Mouse (Mus musculus) embryonic facial prominence, embryonic 14.5 days (tissue): ENCODE measurements at regions not wholly inside any gene's neighbourhood (a gene's known extent, or its start where the extent isn't known, plus 50 kb on each side); places are given as distances from the start of the nearest gene placed in this dataset.
A peak's percentile ranks its signal among the peaks of the same experiment; 100 is the strongest.

Experiments
- ATAC-seq: fragments of 200-750 bp; cut with Nextera tagmentation; 2 replicates; pipeline ENCODE4 v1.8.0; 2017; ENCODE audit warnings: low read depth, moderate number of reproducible peaks, moderate TSS enrichment
- DNase-seq: peaks from one replicate; pipeline ENCODE4 v3.0.0-alpha.2; 2015; ENCODE audit warnings: low spot score
- H3K27ac ChIP-seq: fragments of 300-500 bp; sonication (generic); replicated peaks from 2 replicates; pipeline ENCODE4 v1.5.1; 2014; ENCODE audit warnings: low read depth, mild to moderate bottlenecking, low read length, moderate library complexity
- H3K27me3 ChIP-seq: fragments of 300-500 bp; sonication (generic); replicated peaks from 2 replicates; pipeline ENCODE4 v1.6.1; 2014; ENCODE audit warnings: low read length; ENCODE audit not compliant: control insufficient read depth, insufficient read depth
- H3K36me3 ChIP-seq: fragments of 300-500 bp; sonication (generic); 2 replicates; pipeline ENCODE4 v1.6.1; 2014; ENCODE audit warnings: low read length, mixed read lengths; ENCODE audit not compliant: control insufficient read depth, insufficient read depth
- H3K4me1 ChIP-seq: fragments of 300-500 bp; sonication (generic); 2 replicates; pipeline ENCODE4 v1.6.1; 2014; ENCODE audit warnings: antibody characterized with exemption, low read length; ENCODE audit not compliant: control insufficient read depth, insufficient read depth
- H3K4me2 ChIP-seq: fragments of 300-500 bp; sonication (generic); 2 replicates; pipeline ENCODE4 v1.6.1; 2014; ENCODE audit warnings: low read depth, mild to moderate bottlenecking, low read length, moderate library complexity, mixed read lengths
- H3K4me3 ChIP-seq: fragments of 300-500 bp; sonication (generic); 2 replicates; pipeline ENCODE4 v1.5.1; 2014; ENCODE audit warnings: low read depth, mild to moderate bottlenecking, low read length
- H3K9ac ChIP-seq: fragments of 300-500 bp; sonication (generic); 2 replicates; pipeline ENCODE4 v1.6.1; 2014; ENCODE audit warnings: low read depth, mild to moderate bottlenecking, low read length, moderate library complexity, mixed read lengths
- H3K9me3 ChIP-seq: fragments of 300-500 bp; sonication (generic); 2 replicates; pipeline ENCODE4 v1.6.1; 2016; ENCODE audit warnings: low read length; ENCODE audit not compliant: control insufficient read depth
- WGBS: fragments of 180-500 bp; shearing (Covaris S2); extraction: QIAGEN DNeasy Blood & Tissue Kit; methylation state at CpG from one replicate; pipeline ENCODE4 v1.1.7; 2014; 5-methylcytosine and 5-hydroxymethylcytosine counted together

- DNase-seq (no peak), ATAC-seq (no peak)
- Histone ChIP-seq H3K4me3 (no peak overlapping the region), H3K27ac (no peak overlapping the region), H3K36me3 (no peaks in the 10 kb centered on the region), H3K9me3 (no peaks in the 10 kb centered on the region), H3K9ac (no peak overlapping the region), H3K27me3 (no peaks in the 10 kb centered on the region), H3K4me2 (no peak overlapping the region), H3K4me1 (no peaks in the 10 kb centered on the region)
- 79% methylated on average over 1 of the region's 1 CpGs for WGBS
These were observed 50.4 kb upstream of the Atg10 start for GRCm38 (mm10) chr13:91274131-91274530.

DNA sequence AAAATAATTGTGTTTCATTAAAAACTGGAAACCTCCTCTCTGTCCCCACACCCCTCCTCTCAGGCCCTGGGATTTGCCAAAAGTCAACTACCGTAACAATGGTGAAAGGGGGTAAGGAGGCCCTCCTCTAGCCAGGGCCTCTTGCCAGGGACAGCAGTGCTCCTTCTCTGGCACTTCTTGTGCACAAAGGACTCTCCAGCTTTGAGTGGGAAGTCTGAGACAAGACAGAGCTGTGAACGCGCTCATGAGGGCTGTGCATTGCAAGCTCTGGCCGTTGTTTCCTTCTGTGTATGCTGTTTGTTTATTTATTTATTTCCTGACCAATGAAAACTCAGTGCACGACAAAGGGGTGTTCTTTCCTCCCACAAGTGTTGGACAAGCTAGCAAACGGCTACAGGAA, 50.8 kb upstream of the Atg10 start:
- no peak overlapping the region for H3K27ac ChIP-seq
- no peak for DNase-seq
- no peaks in the 10 kb centered on the region for H3K4me1 ChIP-seq
- H3K9me3 ChIP-seq = no peaks in the 10 kb centered on the region
- no peak for ATAC-seq
- 63% methylated on average over 6 of the region's 6 CpGs for WGBS
- H3K36me3 ChIP-seq = no peaks in the 10 kb centered on the region
- H3K4me3 ChIP-seq = no peak overlapping the region
- no peaks in the 10 kb centered on the region for H3K27me3 ChIP-seq
- H3K9ac ChIP-seq = no peak overlapping the region
- no peak overlapping the region for H3K4me2 ChIP-seq

- Histone ChIP-seq H3K36me3 (no peaks in the 10 kb centered on the region), H3K4me2 (no peak overlapping the region), H3K27ac (no peak overlapping the region), H3K9me3 (no peaks in the 10 kb centered on the region), H3K27me3 (no peaks in the 10 kb centered on the region), H3K4me1 (no peaks in the 10 kb centered on the region), H3K9ac (no peak overlapping the region), H3K4me3 (no peak overlapping the region)
- DNase-seq (no peak), ATAC-seq (no peak)
- 70% methylated on average over 3 of the region's 3 CpGs for WGBS
These were observed 55.7 kb upstream of the Atg10 start for GRCm38 (mm10) chr13:91279487-91279886.

GRCm38 (mm10) chr13:91295552-91296170, 71.9 kb upstream of the Atg10 start:
- DNase-seq = no peak
- no peaks in the 10 kb centered on the region for H3K4me1 ChIP-seq
- no peak for ATAC-seq
- H3K27ac ChIP-seq = no peak overlapping the region
- no peak overlapping the region for H3K4me2 ChIP-seq
- 70% methylated on average over 7 of the region's 7 CpGs for WGBS
- H3K36me3 ChIP-seq = no peaks in the 10 kb centered on the region
- no peak overlapping the region for H3K4me3 ChIP-seq
- no peak overlapping the region for H3K9ac ChIP-seq
- H3K27me3 ChIP-seq = no peaks in the 10 kb centered on the region
- 0 out of 2 replicates have a peak, but pooled peaks cover 4% of the 10 kb centered on the region for H3K9me3 ChIP-seq

- H3K4me1 ChIP-seq = no peaks in the 10 kb centered on the region
- H3K4me2 ChIP-seq = no peak overlapping the region
- H3K9me3 ChIP-seq = 0 out of 2 replicates have a peak, but pooled peaks cover 4% of the 10 kb centered on the region
- no peak overlapping the region for H3K4me3 ChIP-seq
- DNase-seq (peak; percentile 45), ATAC-seq (peak; percentile 80; the same call in 1 of the 2 replicates)
- no peaks in the 10 kb centered on the region for H3K36me3 ChIP-seq
- H3K9ac ChIP-seq = no peak overlapping the region
- no peaks in the 10 kb centered on the region for H3K27me3 ChIP-seq
- H3K27ac ChIP-seq = no peak overlapping the region
- WGBS = 65% methylated on average over 5 of the region's 5 CpGs
These were observed 72.9 kb upstream of the Atg10 start for GRCm38 (mm10) chr13:91296521-91297160.

- Histone ChIP-seq H3K27me3 (no peaks in the 10 kb centered on the region), H3K36me3 (no peaks in the 10 kb centered on the region), H3K4me2 (no peak overlapping the region), H3K27ac (no peak overlapping the region), H3K4me3 (no peak overlapping the region), H3K9me3 (no peaks in the 10 kb centered on the region), H3K4me1 (no peaks in the 10 kb centered on the region), H3K9ac (no peak overlapping the region)
- WGBS = 86% methylated on average over 1 of the region's 1 CpGs
- no peak for DNase-seq
- no peak for ATAC-seq
These were observed 78.1 kb upstream of the Atg10 start for GRCm38 (mm10) chr13:91301849-91302248.

DNA sequence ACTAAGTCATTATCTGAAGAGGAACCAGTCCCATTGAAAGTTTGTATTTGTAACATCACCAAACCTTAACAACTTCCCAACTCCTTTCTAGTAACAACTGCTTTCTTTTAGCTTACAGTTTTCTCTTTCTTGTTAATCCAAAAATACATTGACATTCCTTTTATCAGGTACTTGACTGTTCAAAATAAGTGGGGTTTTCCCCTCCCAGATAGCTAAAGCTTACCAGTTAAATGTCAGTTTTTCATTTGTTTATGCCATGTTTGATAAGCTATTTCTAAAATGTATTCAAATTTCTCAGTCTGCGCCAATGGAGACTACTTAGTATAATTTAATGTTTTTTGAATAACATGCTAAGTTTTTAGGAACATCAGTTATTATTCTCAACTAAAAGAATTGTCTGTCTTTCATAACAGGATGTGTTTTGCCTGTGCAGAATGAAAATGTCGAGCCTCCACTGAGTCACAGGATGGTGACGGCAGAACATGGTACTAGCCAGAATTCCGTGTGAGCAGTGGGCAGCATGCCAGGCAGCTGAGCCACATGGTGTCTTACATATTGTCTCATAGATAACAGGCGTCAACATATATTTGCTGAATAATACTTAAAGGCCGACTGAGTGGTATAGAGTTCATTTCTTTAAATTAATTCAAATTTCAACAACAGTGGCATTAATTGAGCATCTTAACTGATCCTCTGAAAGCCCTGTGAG, 82.1 kb upstream of the Atg10 start:
- no peak overlapping the region for H3K9ac ChIP-seq
- ATAC-seq (peak; percentile 47; the same call in 1 of the 2 replicates), DNase-seq (peak; percentile 26)
- H3K36me3 ChIP-seq = no peaks in the 10 kb centered on the region
- H3K27ac ChIP-seq = no peak overlapping the region
- H3K27me3 ChIP-seq = no peaks in the 10 kb centered on the region
- WGBS = 66% methylated on average over 6 of the region's 6 CpGs
- H3K4me3 ChIP-seq = no peak overlapping the region
- no peak overlapping the region for H3K4me2 ChIP-seq
- H3K4me1 ChIP-seq = no peaks in the 10 kb centered on the region
- no peaks in the 10 kb centered on the region for H3K9me3 ChIP-seq

GRCm38 (mm10) chr13:91306545-91306944, 82.8 kb upstream of the Atg10 start:
- H3K36me3 ChIP-seq = no peaks in the 10 kb centered on the region
- H3K4me1 ChIP-seq = no peaks in the 10 kb centered on the region
- no peaks in the 10 kb centered on the region for H3K9me3 ChIP-seq
- H3K27ac ChIP-seq = no peak overlapping the region
- H3K27me3 ChIP-seq = no peaks in the 10 kb centered on the region
- WGBS = 85% methylated on average over 4 of the region's 4 CpGs
- ATAC-seq (no peak), DNase-seq (no peak)
- H3K9ac ChIP-seq = no peak overlapping the region
- no peak overlapping the region for H3K4me2 ChIP-seq
- no peak overlapping the region for H3K4me3 ChIP-seq
